Mouse (Mus musculus) CD4-positive, CD25-positive, alpha-beta regulatory T cell, adult 2 months (primary cell): ENCODE measurements around the gene Olfr1367.

Experiments
- DNase-seq: peaks from one replicate; pipeline ENCODE4 v3.0.0-alpha.2; 2012; ENCODE audit warnings: low read depth, low spot score

The Olfr1367 gene

DNA sequence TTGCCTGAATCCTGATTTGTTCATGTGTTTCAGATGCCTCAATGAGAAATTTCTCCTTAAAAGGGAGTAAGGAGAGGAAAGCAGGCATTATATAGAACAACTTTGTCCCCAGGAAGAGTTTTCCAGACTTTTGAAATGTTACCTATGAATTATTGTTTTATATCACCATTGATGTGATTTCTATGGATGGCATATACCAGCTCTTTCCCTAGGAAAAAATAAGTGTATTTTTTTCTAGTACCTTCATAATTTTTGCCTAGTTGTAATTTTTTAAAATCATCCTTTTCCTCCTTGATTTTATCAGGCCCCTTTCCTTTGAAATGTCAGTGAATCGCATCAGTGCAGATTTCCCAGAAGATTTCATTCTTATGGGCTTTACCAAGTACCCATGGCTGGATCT is at the start of gene Olfr1367:
Gene Olfr1367, plus strand, starts transcription at position 301 of the 400 bp plus-strand sequence.
- DNase-seq = no peak

GRCm38 (mm10) chr13:21298557-21298956 is 48.2 kb upstream of the Olfr1367 start:
- no peak for DNase-seq

DNA sequence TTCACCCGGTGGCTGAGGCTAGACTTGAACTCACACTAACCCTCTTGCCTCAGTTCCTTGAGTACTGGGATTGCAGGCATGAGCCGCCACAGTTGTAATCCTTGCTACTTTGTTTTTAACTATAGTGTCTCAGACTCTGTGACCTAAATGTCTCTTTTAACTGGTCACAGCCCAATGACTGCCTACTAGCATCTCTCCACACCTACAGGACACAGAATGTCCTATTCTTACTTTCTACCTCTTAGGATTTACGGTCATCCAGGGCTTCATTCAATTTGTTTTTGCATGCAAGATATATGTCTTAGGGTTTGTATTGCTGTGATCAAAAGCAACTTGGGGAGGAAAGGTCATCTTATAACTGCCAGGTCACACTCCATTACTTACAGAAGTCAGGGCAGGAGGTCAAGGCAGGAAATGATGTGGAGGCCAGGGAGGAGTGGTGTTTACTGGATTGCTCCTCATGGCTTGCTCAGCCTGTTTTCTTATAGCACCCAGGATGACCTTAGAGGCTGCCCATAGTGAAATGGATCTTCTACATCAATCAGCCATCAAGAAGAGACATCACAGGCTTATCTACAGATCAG is 42.1 kb upstream of the Olfr1367 start:
- no peak for DNase-seq

DNA sequence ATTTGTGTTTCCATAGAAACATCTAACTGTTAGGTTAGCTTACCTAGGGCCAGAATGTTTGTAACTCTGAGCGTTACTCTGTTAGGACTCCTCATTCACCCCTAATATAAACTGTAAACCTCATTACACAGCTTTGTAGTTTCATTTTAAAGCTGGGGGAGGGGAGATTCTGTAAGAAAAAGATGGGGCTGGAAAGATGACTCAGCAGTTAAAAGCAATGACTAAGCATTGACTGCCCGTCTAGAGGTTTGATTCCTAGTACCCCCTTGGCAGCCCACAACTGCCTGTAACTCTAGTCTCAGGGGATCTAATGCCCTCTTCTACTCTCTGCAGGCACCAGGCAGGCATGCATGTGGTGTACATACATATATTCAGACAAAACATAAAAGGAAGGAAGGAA is 36.9 kb upstream of the Olfr1367 start:
- no peak for DNase-seq

- no peak for DNase-seq
These were observed 34.8 kb upstream of the Olfr1367 start, which contains the start of gene Gpx6 for GRCm38 (mm10) chr13:21311926-21312325. TSS of gene Gpx6 (plus strand) at chr13:21312125.

DNA sequence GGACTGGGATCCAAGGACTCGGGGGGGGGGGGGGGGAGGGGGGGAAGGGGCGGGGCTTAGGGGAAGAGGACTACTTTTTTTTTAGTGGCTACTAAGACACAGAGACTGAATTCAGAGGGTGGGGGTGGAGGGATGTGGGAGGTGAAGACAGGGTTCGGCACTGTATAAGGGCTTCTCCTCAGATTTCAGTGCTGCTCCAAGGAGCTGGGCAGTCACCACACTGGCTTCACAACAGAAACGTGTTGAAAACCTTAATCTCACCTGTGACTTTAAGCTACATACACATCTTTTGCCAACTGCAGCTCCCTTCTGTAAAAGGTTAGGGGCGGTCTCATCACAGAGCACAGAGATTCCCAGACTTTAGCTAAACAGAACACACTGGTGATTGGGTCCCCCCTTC is 33.9 kb upstream of the Olfr1367 start:
- DNase-seq = no peak

DNA sequence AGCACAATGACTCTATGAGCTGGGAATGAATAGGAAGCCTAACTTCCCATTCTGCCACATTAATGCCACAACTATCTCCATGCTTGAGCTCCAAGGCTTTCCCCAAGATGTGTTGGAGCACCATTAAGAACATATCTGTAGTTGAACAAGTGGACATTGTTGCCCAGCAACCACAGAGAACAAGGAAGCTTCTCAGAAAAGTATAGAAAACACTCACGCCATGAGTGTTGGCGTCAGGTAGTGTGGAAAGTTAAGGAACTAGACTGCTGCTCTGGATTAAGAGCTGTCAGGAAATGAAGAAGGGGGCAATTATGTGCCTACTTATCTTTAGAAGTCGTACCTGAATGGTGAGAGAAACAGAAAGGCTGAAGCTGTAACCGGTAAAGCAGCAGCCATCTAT is 32.8 kb upstream of the Olfr1367 start:
- DNase-seq = no peak

GRCm38 (mm10) chr13:21320262-21320661 is 26.4 kb upstream of the Olfr1367 start:
- no peak for DNase-seq

DNA sequence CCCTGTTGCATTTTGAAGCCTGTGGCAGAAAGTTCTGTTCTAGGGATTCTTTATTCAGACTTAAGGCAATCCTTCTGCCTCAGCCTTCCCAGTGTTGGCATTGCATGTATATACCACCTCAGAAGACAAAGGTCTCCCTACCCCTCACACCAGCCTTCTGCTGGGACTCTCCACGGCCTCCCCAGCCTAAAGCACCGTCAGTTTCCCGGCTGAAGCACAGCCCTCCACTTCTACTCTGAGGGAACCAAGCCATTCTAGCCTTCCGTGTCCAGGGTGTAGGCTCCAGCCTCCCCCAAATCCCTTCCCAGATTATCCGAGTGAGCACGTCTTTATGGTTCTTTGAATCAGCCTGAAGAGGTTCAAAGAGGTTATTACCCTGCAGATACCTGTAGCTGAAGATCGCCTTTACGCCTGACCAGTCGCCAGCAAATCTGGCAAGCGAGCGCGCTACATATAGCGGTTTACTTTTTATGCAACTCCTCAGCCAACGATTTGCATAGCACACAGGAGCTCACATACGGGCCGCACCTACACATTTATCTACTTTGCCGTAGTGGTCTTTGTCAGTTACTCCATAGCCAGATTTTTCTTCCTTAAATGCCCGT is 24.7 kb upstream of the Olfr1367 start:
- DNase-seq = no peak

DNA sequence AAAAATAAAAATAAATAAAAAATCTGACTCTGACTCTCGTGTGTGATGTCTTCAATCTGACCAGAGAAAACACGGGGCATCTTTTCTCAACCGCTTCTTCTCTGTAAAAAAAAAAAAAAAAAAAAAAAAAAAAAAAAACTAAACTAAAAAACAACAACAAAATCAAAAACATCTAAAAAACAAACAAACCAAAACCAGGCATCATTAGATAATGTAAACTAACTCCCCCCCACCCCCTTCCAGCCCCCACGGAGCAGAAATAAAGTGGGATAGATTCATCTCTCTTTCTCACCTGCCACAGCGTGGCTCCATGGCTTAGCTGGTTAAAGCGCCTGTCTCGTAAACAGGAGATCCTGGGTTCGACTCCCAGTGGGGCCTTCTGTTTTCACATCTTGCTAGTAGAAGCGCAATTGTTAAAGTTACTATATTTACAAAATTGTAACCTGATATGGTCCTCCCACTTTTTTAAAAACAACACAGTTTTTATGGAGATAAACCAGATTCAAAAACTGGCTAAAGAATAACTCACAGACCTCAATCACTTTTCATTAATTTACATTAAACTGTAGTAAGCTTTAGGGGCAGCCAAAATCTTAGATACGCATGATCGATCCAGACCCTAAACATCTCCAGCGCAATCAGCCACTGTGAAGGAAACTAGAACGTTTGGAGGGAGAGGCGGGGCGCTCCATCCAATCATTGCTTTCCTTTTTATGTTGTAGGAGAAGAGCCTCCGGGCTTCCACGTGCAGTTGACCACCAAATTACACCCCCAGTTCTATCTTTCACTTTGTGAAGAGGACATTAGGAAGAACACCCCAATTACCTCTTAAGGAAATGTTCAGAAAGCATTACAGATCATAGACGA is 24.0 kb upstream of the Olfr1367 start:
- DNase-seq = no peak

DNA sequence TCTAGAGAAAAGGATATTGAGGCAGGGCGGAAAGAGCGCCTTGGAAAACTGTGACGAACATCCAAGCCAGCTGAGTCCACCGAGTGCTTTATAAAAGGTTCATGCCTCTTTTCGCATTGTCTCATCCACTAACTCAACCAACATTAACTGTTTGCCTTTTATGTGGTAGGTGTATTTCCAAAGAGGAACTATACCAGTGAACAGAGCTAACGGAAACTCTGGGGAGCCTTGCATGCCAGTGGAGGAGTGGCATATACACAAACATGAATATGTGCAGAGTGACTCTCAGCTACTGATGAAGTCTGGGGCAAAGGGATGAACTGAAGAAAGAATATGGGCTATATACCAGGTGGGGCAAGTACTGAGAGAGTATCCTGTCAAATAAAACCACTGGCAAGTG is 23.3 kb upstream of the Olfr1367 start:
- no peak for DNase-seq

DNA sequence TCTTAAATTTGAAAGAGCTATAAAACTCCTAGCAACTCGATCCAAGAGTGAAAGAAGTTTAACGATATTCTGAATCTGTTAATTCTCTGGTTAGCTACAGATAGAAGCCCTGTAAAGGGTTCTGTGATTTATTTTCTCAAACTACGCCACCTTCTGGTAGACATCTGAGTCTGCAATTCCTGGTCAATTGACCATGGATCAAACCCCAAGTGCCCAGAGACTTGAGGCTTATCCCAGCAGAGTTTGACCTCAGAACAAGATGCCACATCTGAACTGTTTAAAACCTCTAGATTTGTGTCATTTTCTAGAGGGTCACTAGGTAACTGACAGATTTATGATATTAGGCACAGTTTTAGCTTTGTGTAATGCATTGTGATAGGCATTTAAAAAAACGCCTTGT is 20.5 kb upstream of the Olfr1367 start:
- peak; percentile 4 for DNase-seq

DNA sequence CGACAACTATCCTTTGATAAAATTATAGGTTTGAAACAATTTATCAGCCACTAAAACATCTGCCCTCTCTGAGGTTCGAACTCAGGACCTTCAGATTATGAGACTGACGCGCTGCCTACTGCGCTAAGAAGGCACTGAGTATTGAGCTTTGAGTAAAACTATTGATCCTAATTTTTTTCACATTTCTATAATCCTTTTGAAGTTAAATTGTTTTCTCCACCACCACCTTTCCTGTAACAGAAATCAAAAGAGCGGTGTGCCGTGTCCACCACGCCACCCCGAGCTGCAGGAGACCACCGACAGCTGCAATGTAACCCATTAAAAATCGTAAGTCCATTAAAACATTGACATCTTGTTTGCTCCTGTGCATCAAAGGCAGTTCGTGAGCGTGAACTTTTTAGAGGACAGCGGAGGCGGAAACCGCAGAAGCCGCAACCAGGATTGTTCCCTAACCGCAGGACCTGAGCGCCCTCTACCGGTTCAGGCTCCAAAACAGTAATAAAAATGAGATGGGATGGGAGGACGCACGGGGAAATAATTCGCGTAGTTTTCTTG is 20.0 kb upstream of the Olfr1367 start:
- peak; percentile 54 for DNase-seq

DNA sequence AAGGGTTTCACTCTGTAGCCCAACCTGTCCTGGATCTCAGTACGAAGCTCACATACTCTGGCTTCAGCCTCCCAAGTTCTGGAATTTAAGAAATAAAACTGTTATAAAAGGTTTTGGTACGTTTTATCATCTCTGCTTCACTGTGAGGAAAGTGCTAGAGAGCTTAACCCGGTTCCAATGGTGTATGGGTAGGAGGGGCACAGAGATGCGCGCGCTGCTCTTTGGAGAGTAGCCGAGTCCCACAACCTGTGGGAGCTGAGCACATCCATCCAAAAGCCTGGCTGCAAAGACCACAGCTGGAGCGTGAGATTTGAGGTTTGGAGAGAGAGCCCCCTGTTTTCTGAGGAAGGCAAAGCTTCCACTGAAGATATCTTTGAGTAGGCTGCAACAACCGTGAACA is 19.3 kb upstream of the Olfr1367 start:
- DNase-seq = no peak

GRCm38 (mm10) chr13:21350593-21350992 is 3.9 kb downstream of the Olfr1367 start:
- no peak for DNase-seq

- DNase-seq = peak; percentile 82
These were observed 16.0 kb downstream of the Olfr1367 start, which contains the start of gene Zscan12 for GRCm38 (mm10) chr13:21362621-21363248. TSS of gene Zscan12 (plus strand) at chr13:21362820.

GRCm38 (mm10) chr13:21363719-21364118 is 17.0 kb downstream of the Olfr1367 start:
- no peak for DNase-seq

DNA sequence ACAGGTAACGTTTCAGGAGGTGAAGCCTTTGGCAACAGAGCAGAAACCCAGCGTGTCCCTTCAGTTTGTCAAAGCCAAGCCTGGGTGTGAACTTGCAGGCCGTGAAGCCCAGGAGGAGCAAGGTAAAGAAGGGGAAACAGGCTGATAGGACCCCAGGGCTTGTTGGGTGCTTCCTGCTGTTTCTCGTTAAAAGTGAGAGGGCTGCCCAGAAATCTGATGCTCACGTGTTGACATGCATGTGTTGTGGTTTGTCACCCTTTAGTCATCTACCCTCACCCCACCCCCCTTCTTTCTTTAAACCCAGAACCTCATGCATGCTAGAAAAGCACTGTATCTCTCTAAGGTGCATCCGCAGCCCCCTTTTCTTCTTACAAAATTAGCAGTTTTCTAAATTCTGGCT is 19.9 kb downstream of the Olfr1367 start:
- DNase-seq = peak; percentile 66

DNA sequence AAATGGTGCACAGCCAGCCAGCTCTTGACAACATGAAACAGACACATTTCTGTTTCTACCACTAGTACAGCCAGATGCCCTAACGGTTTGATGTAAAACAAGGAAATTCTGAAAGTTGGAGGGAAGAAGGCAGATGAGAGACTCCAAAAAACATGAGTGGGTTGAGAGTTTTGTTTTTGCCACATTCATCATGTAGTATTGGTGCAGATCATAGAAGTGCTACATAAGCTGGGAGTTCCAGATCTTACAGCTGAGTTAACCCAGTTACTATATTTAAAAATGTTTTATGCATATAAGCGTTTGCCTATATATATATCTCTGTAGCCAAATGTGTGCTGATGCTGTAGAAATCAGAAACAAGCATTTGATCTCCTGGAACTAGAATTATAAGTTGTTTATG is 26.0 kb downstream of the Olfr1367 start:
- DNase-seq = no peak

DNA sequence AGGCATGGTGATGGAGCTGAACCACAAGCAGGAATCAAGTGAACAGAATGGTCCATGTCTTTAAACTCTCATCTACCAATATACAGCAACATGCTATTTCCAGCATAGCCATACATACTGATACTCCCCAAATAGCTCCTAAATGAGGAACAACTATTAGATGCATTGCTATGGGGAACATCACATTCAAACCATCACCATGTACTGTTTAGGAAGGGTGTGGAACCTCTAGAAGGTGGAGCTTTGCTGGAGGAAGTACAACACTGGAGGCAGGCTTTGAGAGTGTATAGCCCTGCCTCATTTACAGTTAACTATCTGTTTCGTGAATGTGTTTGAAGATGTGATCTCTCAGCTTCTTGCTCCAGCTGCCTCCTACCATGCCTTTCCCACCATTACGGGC is 31.1 kb downstream of the Olfr1367 start:
- DNase-seq = no peak

GRCm38 (mm10) chr13:21395211-21395610 is 48.5 kb downstream of the Olfr1367 start:
- no peak for DNase-seq

GRCm38 (mm10) chr13:21395623-21396022 is 48.9 kb downstream of the Olfr1367 start:
- DNase-seq = no peak
